Mouse (Mus musculus) kidney, embryonic 15.5 days (tissue): ENCODE results near the gene Mtrf1l. TPM values are rescaled to one million over a fixed set of nuclear protein-coding genes. Genes with fewer than 3 reads are reported as not detected.
A peak's percentile ranks its signal among the peaks of the same experiment; 100 is the strongest.

Experiments
- ATAC-seq: fragments of 200-750 bp; cut with Nextera tagmentation; replicated peaks from 2 replicates; pipeline ENCODE4 v1.8.0; 2017; ENCODE audit warnings: moderate TSS enrichment; ENCODE audit not compliant: low FRiP score
- H3K27ac ChIP-seq: fragments of 300-500 bp; sonication (generic); 2 replicates; pipeline ENCODE4 v1.5.1; 2015; ENCODE audit warnings: mild to moderate bottlenecking, inconsistent platforms
- H3K27me3 ChIP-seq: fragments of 300-500 bp; sonication (generic); 2 replicates; pipeline ENCODE4 v1.6.1; 2015; ENCODE audit warnings: inconsistent platforms
- H3K36me3 ChIP-seq: fragments of 300-500 bp; sonication (generic); 2 replicates; pipeline ENCODE4 v1.6.1; 2015; ENCODE audit warnings: inconsistent platforms
- H3K4me1 ChIP-seq: fragments of 300-500 bp; sonication (generic); 2 replicates; pipeline ENCODE4 v1.6.1; 2015; ENCODE audit warnings: inconsistent platforms
- H3K4me2 ChIP-seq: fragments of 300-500 bp; sonication (generic); 2 replicates; pipeline ENCODE4 v1.6.1; 2015; ENCODE audit warnings: moderate library complexity, mild to moderate bottlenecking, inconsistent platforms
- H3K4me3 ChIP-seq: fragments of 300-500 bp; sonication (generic); replicated peaks from 2 replicates; pipeline ENCODE4 v1.5.1; 2015; ENCODE audit warnings: mild to moderate bottlenecking, inconsistent platforms
- H3K9ac ChIP-seq: fragments of 300-500 bp; sonication (generic); 2 replicates; pipeline ENCODE4 v1.6.1; 2015; ENCODE audit warnings: mild to moderate bottlenecking, inconsistent platforms
- H3K9me3 ChIP-seq: fragments of 300-500 bp; sonication (generic); replicated peaks from 2 replicates; pipeline ENCODE4 v1.6.1; 2016; ENCODE audit warnings: inconsistent platforms
- WGBS: fragments of 180-500 bp; shearing (Covaris S2); methylation state at CpG from one replicate; pipeline ENCODE4 v1.1.7; 2015; ENCODE audit warnings: mixed read lengths; 5-methylcytosine and 5-hydroxymethylcytosine counted together
- polyA plus RNA-seq: library from polyadenylated mRNA; unstranded; fragments of >200 nt; fragmentation: Nextera tagmentation; extraction: Ambion mirVana; gene quantifications from 2 replicates; pipeline ENCODE4 v1.2.1, GENCODE M21; 2015

Gene Mtrf1l
- polyA plus RNA-seq, 1 experiment from 2014 or later, result 15.3 TPM

GRCm38 (mm10) chr10:5803739-5804138 is 20.0 kb downstream of the Mtrf1l start:
- no peak for ATAC-seq
- H3K36me3 ChIP-seq, result peaks cover 35% of the 10 kb centered on the region
- H3K9ac ChIP-seq, result peak overlapping the region; percentile 55
- H3K4me1 ChIP-seq, result peaks cover 38% of the 10 kb centered on the region
- H3K4me2 ChIP-seq, result peak overlapping the region; percentile 91
- H3K4me3 ChIP-seq, result peak overlapping the region; percentile 87
- 5% methylated on average over 1 of the region's 1 CpGs for WGBS
- no peaks in the 10 kb centered on the region for H3K9me3 ChIP-seq
- H3K27ac ChIP-seq, result no peak overlapping the region
- no peaks in the 10 kb centered on the region for H3K27me3 ChIP-seq

GRCm38 (mm10) chr10:5802866-5803265 is 20.8 kb downstream of the Mtrf1l start:
- ATAC-seq, result no peak
- Histone ChIP-seq H3K9ac (peak overlapping the region; percentile 55; the same call in 1 of the 2 replicates), H3K9me3 (no peaks in the 10 kb centered on the region), H3K36me3 (peaks cover 44% of the 10 kb centered on the region), H3K27me3 (no peaks in the 10 kb centered on the region), H3K4me2 (peak overlapping the region; percentile 91), H3K4me3 (peak overlapping the region; percentile 87), H3K4me1 (peaks cover 35% of the 10 kb centered on the region), H3K27ac (no peak overlapping the region)
- WGBS, result 15% methylated on average over 6 of the region's 6 CpGs

DNA sequence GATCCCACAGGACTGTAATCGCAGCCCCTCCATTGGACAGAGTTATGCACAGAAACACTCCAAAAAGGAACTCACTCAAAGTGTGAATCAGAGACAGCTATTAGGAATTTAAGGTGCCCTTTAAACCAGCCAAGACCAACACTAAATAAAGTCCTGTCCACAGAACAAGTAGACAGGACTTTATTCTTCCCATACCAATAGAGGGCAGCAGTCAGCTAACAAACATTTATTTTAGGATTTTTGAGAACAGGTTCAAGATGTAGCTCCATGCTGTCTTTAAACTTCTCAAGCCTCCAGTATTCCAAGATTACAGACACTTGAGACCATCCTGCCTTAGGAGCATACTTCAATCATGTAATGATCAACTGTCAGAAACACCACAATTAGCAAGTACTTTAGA is 23.2 kb downstream of the Mtrf1l start:
- peaks cover 50% of the 10 kb centered on the region for H3K36me3 ChIP-seq
- ATAC-seq, result no peak
- H3K9me3 ChIP-seq, result no peaks in the 10 kb centered on the region
- WGBS, result 98% methylated on average over 1 of the region's 1 CpGs
- no peak overlapping the region for H3K9ac ChIP-seq
- H3K4me1 ChIP-seq, result peaks cover 25% of the 10 kb centered on the region
- no peak overlapping the region for H3K27ac ChIP-seq
- H3K27me3 ChIP-seq, result no peaks in the 10 kb centered on the region
- no peak overlapping the region for H3K4me2 ChIP-seq
- H3K4me3 ChIP-seq, result no peak overlapping the region

GRCm38 (mm10) chr10:5798069-5798468 is 25.6 kb downstream of the Mtrf1l start:
- Histone ChIP-seq H3K9ac (no peak overlapping the region), H3K4me1 (peaks cover 15% of the 10 kb centered on the region), H3K4me3 (no peak overlapping the region), H3K36me3 (peaks cover 50% of the 10 kb centered on the region), H3K27me3 (no peaks in the 10 kb centered on the region), H3K4me2 (no peak overlapping the region), H3K9me3 (no peaks in the 10 kb centered on the region), H3K27ac (no peak overlapping the region)
- no peak for ATAC-seq
- 85% methylated on average over 4 of the region's 4 CpGs for WGBS

DNA sequence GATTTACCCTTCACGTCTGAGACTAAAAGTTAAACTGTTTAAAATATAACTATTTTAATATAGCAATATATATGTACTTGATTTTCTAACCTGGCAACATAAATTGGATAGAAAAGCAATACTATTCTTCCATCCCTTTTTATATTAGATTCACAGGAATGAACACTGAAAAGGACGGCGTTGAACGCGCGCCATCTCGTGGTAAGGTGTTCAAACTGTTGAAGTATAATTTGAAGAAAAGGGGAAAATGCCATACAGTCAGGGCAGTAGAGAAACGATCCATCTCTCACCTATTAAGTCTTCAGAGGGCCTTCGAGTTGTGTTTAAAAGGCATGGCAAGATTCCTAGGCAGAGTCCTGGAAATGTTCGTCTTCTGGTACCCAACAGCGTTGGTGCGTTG is 33.1 kb downstream of the Mtrf1l start:
- H3K4me2 ChIP-seq, result no peak overlapping the region
- no peak overlapping the region for H3K4me3 ChIP-seq
- H3K9me3 ChIP-seq, result no peaks in the 10 kb centered on the region
- WGBS, result 20% methylated on average over 12 of the region's 12 CpGs
- H3K36me3 ChIP-seq, result no peaks in the 10 kb centered on the region
- no peak overlapping the region for H3K27ac ChIP-seq
- no peaks in the 10 kb centered on the region for H3K4me1 ChIP-seq
- no peaks in the 10 kb centered on the region for H3K27me3 ChIP-seq
- H3K9ac ChIP-seq, result no peak overlapping the region
- no peak for ATAC-seq

GRCm38 (mm10) chr10:5786923-5787322 is 36.8 kb downstream of the Mtrf1l start:
- Histone ChIP-seq H3K27me3 (no peaks in the 10 kb centered on the region), H3K36me3 (no peaks in the 10 kb centered on the region), H3K4me2 (no peak overlapping the region), H3K27ac (no peak overlapping the region), H3K4me1 (no peaks in the 10 kb centered on the region), H3K9me3 (no peaks in the 10 kb centered on the region), H3K9ac (no peak overlapping the region), H3K4me3 (no peak overlapping the region)
- 19% methylated on average over 4 of the region's 4 CpGs for WGBS
- no peak for ATAC-seq

Other genes with a start within 250 kb of the Mtrf1l start
- 9.0 and 10.7 TPM in 2 replicates for gene Myct1, start 230.1 kb downstream of the Mtrf1l start, polyA plus RNA-seq
- gene Vip, start 184.7 kb downstream of the Mtrf1l start, polyA plus RNA-seq, result 2.6 and 3.5 TPM in 2 replicates
- gene Fbxo5, start 18.3 kb downstream of the Mtrf1l start, polyA plus RNA-seq, result 75.5 and 79.6 TPM in 2 replicates
- gene Rgs17, start 98.5 kb upstream of the Mtrf1l start, polyA plus RNA-seq, result 1.2 and 1.4 TPM in 2 replicates